Mouse (Mus musculus): ENCODE data around the gene Gm527.
A peak's percentile ranks its signal among the peaks of the same experiment; 100 is the strongest.

Gene Gm527

DNA sequence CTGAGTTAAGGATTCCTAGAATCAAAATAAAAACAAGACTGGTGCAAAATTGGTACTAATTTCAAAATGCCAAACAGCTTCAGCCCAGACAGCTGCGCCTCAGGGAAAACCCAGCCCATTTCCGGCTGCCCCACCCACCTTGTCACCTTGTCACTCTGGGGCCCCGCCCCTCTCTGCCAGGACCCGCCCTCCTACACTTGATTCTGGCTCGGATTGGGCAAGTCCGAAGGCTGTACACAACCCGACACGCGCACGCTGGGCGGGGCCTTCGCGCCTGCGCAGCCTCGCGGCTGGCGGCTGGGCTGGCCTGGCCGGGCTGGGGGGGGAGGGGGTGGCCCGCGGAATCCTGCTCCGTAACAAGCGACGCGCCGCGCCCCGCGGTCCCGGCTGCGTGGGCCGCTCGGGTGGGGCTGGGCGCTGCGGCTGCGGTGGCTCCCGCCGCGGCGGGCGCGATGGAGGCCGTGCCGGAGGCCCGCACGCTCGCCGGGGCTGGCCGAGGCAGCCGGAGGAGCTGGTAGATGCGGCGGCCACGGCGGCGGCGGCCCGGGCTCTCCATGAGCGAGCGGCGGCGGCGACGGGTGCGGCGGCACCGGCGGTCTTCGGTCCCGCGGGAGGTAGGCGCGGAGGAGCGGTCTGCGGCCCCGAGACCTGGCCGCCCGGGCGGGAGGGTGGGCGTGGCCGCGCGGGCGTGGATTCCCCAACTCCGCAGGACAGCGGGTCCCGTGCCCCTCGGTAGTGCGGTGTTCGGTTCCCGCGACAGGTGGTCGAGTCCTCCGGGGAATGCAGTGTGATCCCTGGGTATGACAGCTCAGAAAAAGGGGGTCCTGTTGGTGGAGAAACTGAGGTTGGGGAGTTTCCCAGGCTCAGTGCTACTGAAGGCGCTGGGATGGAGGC lies at the start of gene Gm527:
Gene Gm527 (plus strand): TSS at position 329 of the 894 bp plus-strand sequence.
- peak; percentile 91 to 95 for DNase-seq

DNA sequence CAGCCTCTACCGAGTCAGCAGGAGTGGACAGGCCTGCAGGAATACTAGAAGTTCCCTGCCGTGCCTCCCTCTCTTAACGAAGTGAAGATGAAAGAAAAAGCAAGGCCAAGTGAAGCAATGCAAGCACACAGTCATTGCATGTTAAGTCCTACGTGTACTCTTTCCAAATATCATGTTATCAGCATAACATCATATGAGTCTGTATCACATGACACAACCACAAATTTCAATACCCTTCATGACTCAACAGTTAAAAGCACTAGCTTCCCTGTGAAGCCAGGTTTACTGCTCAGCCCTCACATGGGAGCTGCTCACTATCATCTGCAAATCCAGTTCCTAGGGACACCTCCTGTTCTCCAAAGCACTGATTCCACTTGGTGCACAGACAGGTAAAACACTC lies 46.6 kb upstream of the Gm527 start:
- DNase-seq = no peak

DNA sequence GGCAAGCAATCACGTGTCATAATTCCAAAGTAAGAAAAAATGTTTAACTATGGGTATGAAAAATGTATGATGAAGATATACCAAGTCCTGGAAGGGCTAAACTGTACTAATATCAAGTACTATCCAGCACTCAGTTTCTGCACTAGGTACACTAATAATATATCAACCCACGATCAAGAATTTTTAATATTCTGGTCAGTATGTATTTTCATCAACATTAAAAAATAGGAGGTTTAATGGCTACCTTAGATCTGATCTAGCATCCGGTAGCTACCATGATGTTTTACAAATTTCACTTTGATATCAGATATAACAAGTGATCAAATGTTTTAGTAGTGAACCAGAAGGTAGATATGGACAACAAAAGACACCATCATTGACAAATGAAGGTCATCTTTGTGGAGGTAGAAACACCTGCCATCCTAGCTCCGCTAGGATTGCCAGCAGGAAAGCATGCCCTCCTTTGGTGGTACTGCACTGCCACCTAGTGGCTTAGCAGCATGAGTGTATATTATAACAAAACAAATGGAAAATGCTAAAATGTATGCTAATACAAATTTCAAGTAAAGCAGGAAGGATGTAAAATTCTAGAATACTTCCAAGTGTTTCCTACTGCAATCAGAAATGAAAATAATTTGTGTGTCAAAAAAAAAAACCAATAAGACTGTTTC lies 20.5 kb upstream of the Gm527 start:
- peak in 1 of 2 experiments; percentile 37 for DNase-seq

DNA sequence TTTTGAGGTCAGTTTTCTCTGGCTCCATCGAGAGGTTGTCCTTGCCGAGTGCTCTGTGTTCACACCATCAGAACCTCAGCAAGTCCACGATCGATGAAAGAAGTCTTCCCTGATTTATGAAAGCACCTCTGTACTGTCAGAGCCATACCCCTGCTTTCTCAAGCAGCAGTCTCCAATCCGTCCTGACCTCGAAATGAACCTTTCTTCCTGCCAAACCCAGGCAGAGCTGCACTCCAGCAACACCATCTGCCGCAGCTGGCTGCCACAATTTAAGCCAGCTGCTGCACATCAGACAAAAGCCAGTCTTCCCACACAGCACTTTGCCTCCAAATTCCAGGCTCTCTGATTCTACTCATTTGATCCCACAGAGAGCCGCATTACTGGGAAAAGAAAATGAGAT lies 15.2 kb upstream of the Gm527 start:
- DNase-seq = no peak

DNA sequence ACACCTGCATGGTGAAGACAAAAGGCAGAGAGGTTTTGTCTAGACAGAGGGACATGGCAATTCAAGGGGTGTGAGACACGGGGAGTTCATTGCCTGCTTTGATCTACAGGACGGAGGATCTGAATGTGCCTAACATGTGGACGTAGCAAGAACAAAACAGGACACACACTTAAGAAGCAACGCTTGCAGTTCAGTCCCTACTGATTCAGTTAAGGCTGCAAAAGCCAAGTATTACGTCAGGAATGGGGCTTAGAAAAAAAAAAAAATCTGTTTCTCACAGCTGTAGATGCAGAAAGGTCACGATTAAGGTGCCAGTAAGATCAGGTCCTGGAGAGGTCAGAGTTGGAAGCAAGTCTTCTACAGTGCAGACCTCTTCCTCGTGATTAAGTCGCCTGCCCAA lies 14.5 kb upstream of the Gm527 start:
- DNase-seq = no peak

DNA sequence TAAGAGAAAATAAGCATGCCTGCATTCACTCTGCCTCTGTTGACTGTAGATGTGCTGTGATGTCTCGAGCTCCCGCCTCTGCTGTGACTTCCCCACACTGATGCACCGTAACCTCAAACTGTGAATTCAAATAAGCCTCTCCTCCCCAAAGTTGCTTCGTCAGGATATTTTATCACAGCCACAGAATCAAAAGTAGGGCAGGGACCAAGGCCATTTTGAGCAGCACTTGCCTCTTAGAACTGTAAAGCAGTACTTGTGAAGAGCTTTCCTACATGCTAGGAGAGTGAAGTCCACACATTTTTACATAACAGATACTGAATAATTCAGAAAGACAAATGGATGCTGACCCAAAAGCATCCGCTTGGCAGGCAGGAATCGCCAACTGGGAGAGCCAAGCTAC lies 4.7 kb upstream of the Gm527 start:
- no peak for DNase-seq

DNA sequence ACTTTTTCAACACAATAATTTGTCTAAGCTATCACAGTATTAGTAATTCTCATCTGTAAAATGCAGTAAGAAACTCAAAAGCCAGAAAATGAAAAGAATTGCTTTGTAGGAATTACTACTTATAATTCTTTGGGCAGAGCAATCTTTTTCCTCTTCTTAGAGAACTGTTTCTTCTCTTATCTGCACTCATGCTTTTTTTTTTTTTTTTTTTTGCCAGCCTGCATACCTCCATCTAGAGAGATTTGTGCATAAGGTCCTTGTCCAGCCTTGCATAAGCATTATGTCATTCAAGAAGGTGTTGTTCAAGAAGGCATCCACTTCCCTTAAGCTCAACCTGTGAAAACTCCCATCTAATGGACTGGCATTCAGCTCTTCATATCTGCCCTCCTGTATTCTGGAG lies 971 bp upstream of the Gm527 start:
- DNase-seq = no peak

DNA sequence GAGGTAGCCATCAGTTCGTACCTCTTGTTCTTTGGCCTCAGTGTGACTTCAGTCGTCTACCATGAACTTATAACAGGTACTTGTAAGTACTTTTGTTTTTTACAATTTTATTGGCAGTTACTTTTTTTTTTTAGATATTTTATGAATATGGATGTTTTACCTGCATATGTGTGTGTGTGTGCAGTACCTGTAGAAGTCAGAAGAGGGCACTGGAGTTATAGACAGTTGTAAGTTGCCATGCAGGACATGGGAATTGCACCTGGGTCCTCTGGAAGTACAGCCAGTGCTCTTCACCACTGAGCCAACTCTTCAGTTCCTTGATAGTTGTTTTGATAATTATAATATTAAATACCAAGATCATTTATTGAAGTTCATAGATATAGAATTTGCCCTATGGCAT lies 19.8 kb downstream of the Gm527 start:
- no peak for DNase-seq

DNA sequence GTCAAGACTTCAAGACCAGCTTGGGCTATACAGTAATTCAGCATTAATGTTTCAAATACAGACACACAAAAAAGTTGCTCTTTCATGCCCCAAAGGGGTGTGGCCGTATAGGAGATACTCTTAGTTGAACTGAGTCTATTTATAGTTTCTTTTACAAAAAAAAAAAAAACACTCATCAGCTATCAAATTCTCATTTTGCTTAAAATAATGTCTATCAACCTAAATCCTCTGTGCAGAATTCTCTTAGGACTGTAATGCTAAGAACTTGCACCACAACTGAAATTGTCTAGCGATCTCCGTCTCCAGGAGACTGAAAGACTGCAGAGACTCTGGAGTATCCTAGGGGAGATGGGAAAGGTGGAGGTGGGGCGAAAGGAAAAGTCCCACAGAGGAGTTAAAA lies 46.9 kb downstream of the Gm527 start:
- no peak for DNase-seq

DNA sequence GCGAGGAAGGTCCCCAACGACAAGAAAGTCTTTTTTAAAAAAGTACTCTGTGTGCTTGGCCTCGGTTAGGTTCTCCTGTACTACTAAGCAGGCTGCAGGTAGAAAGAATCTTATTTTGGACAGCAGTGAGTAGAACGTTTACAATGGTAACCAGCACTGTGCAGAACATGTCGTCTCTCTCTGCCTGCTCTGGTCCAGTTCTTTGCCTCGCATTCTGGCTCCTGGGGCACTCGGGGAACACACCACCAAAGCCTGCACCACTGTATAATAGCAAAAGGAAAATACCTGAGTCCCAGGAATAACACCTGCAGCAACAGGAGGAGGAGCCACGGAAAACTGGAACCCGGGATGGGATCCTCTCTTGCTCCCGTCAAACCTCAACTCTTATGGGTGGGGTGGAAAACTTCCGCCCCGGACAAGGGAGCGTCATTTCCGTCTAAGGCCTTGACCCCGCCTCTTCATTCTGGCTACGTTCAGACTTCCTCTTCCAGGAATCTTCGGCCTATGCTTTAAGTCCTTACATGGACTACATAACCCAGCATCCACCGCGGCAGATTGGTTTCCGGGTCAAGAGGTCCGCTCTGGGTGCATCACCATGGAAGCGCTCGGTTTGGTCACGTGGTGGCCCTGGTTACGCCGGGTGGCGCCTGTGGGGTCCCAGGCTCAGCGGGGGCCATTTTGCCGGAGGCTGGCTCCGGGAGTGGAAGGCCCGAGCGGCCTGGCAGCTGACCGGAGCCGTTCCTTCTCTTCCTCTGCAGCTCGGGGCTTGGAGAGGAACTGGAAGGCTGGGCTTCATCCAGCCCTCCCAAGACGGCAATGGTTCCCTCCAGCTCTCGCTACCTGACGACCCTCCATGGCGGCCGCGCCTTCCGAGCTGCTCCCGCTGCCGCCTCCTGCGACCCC lies 47.7 kb downstream of the Gm527 start, which contains the start of the genes Klhl28 and Togaram1:
Gene Klhl28 (minus strand): TSS at position 411 of the 903 bp plus-strand sequence.
Gene Togaram1 (plus strand): TSS at position 681 of the 903 bp plus-strand sequence.
- DNase-seq = peak; percentile 96 to 98

DNA sequence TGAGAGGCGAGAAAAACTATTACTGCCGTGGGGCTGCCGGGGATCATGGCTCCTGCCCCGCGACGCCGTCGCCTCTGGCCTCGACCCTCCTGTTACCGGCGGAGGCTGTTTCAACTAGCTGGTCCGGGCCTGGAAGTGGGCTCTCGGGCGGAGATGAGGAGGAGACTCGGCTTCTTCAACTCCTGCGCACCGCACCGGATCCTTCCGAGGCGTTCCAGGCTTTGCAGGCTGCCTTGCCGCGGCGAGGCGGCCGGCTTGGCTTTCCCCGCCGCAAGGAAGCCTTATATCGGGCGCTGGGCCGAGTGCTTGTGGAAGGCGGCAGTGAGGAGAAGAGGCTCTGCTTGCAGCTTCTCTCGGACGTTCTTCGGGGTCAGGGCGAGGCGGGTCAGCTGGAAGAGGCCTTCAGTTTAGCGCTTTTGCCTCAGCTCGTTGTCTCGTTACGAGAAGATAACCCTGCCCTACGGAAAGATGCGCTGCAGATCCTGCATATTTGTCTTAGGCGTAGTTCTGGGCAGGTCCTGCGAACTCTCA lies 48.5 kb downstream of the Gm527 start:
- DNase-seq = peak in 1 of 2 experiments; percentile 54

DNA sequence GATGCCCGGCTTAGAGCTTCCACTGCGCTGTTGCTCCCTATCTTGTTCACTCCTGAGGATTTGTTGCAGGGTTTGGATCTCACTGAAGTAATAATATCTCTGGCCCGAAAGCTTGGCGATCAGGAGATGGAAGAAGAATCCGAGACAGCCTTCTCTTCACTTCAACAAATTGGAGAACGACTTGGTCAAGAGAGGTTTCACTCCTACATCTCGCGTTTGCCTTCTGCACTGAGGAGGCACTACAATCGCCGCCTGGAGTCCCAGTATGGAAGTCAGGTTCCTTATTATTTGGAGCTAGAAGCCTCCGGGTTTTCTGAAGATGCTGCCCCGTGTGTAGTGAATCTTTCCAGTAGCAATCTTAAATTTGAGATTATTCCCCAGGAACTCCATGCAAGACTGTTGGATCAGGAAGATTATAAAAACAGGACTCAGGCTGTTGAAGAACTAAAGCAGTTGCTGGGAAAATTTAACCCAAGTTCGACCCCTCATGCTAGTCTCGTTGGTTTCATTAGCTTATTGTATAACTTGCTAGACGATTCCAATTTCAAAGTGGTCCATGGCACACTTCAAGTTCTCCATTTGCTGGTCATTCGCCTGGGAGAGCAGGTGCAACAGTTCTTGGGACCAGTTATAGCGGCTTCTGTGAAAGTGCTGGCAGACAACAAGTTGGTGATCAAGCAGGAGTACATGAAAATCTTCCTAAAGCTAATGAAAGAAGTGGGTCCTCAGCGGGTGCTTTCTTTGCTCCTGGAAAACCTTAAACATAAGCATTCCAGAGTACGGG lies 49.1 kb downstream of the Gm527 start:
- DNase-seq = peak in 1 of 2 experiments; percentile 4

DNA sequence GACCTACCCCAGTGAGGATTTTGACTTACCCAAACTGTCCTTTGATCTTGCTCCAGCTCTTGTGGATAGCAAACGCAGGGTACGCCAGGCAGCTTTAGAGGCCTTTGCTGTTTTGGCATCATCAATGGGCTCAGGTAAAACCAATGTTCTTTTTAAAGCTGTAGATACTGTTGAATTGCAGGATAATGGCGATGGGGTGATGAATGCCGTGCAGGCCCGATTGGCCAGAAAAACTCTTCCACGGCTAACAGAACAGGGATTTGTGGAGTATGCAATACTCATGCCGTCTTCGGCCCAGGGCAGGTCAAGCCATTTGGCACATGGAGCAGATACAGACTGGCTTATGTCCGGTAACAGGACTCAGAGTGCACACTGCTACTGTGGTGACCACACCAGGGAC lies 49.8 kb downstream of the Gm527 start:
- peak in 1 of 2 experiments; percentile 6 for DNase-seq

DNA sequence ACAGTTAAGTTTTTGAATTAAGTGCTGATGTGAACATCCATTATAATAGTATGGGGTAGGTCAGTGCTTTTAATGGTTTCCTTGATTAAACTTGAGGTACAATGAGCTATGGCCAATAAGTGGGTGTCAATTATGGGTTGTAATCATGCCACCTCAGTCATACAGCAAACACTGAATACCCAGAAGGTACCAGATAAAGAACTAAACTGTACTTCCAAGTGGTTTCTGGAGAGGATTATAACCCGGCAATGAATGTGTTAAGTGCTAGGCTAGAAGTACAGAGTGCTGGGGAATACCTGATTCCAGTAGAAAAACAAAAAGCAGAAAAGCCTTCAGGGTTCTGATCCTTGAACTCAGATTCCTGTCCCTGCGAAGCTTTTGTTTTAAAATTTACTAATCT lies 50.4 kb downstream of the Gm527 start:
- no peak for DNase-seq

DNA sequence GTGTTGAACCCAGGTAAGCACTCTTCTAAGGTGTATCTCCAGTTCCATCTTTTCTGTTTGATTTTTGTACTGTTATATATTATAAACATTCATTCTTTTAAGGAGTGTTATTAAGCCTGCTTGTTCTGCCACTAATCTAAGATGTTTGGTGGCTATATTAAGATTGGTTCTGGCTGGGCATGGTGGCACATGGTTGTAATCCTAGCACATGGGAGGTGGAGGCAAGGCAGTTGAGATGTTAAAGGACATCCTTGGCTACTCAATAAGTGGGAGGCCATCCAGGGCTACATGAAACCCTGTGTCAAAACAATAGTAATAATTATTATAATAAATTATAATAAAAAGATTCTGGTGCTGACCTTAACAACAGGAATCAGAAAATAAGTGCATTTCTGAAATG lies 53.7 kb downstream of the Gm527 start:
- no peak for DNase-seq

DNA sequence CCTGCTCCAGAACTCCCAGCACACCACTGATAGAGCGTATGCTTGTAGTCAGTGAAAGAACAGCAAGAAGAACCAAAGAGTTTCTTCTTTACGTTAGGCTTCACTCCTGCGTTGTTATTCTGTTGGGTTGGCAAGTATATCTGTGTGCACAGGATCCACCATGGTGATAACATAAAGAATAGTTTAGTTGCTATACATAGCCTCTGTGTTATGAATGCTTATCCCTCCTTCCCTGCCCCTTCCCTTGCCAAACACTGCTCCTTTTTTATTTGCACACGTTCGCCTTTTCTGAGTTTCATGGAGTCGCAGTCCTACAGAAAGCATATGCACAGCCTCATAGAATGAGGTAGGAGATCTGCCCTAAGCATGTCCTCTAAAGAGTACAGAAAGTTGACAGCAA lies 54.4 kb downstream of the Gm527 start:
- no peak for DNase-seq
